Mouse (Mus musculus): ENCODE results near the gene Gm364. TPM values are rescaled to one million over a fixed set of nuclear protein-coding genes. Genes with fewer than 3 reads are reported as not detected.

The Gm364 gene
- polyA plus RNA-seq, 1 experiment from 2014 or later, result not detected

DNA sequence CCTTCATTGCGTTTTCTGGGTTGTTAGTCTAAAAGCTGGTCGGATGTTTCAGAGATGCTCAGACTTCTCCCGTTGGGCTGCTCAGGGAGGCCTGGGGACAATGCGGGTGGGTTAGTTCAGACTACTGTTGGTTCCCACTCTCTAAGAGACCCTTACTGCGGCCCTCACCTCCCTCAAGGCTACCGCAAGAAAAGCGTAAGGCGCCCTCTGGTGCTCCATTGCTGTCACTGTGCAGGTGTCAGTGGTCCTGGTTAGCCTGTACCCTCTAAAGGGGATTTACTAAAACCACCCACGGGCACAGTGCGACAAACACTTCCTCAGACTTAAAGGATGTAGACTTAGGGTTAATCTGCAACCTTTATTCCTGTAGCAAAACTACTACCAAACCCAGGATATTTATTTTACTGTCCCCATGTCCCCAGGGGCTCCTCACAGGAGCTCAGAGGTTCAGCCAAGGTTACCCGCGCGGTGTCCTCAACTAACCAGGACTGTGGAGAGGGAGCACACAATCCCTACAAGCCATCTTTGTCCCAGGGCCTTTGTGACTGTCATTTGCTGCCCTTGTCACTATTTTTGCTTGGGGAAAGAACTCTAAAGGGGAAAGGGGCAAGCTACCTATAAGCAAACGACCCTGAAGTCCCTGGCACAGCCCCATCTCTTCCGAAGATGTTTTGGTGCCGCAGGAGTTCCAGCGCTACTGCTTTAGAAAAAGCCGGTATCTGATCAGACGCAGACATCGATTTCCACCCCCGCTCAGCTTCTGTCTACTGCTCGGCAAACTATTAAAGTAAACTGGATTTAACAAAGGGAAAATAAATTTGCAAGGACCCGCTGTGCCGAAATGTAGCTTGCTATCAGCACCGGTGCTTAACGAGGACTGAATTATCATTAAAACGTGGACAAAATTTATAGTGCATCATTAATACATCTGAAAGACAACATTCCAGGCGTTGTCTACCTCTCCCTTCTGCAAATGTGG lies 112.5 kb downstream of the Gm364 start:
- Histone ChIP-seq H3K9me3 (ENCODE audit: control insufficient read depth, low read length) (no peaks in the 10 kb centered on the region), H3K36me3 (ENCODE audit: control insufficient read depth, insufficient read depth, low read length) (no peaks in the 10 kb centered on the region), H3K4me2 (no peak overlapping the region), H3K9ac (ENCODE audit: low read depth, low read length) (no peak overlapping the region), H3K4me1 (replicated peaks; ENCODE audit: control insufficient read depth, insufficient read depth, low read length) (no peaks in the 10 kb centered on the region), H3K27me3 (replicated peaks; ENCODE audit: control insufficient read depth, insufficient read depth, low read length) (no peaks in the 10 kb centered on the region; the same call in none of the 2 replicates), H3K4me3 (ENCODE audit: low read depth, low read length) (no peak overlapping the region), H3K27ac (ENCODE audit: low read depth, low read length) (no peak overlapping the region)
- no peak for ATAC-seq (replicated peaks; ENCODE audit: low FRiP score)
- DNase-seq (ENCODE audit: low spot score), result no peak
- WGBS, result 43% methylated on average over 28 of the region's 28 CpGs

Other genes with a start within 250 kb of the Gm364 start
- not detected in 2 replicates for gene Cd40lg, start 197.0 kb upstream of the Gm364 start, polyA plus RNA-seq (2014; fragmentation: Nextera tagmentation; extraction: Ambion mirVana)
- gene Arhgef6, start 70.4 kb upstream of the Gm364 start, polyA plus RNA-seq (2014; fragmentation: Nextera tagmentation; extraction: Ambion mirVana), result 6.9 and 8.4 TPM in 2 replicates
- gene Rbmx, start 16.1 kb upstream of the Gm364 start, polyA plus RNA-seq (2014; fragmentation: Nextera tagmentation; extraction: Ambion mirVana), result 69.2 and 71.6 TPM in 2 replicates
- not detected in 2 replicates for gene Gpr101, start 94.6 kb downstream of the Gm364 start, polyA plus RNA-seq (2014; fragmentation: Nextera tagmentation; extraction: Ambion mirVana)